Mouse (Mus musculus) spleen, adult 2 months (tissue): ENCODE measurements at regions not wholly inside any gene's neighbourhood (a gene's known extent, or its start where the extent isn't known, plus 50 kb on each side); places are given as distances from the start of the nearest gene placed in this dataset.
"Not testable (repeated sequence)": the region's sequence is repeated elsewhere in the genome, so short reads cannot be mapped to it uniquely, and the experiment has no call there.

Experiments used
- DNase-seq, 2 experiments: peaks; one replicate each; pipeline versions ENCODE4 v3.0.0 to v3.0.0-alpha.2; 2012 to 2021; ENCODE audit warnings: low spot score in 2 of 2, low read depth in 1 of 2
- H3K27ac ChIP-seq: fragments of 200-500 bp; 2 replicates; pipeline ENCODE4 v1.5.1; 2012; ENCODE audit warnings: low read length, inconsistent platforms; ENCODE audit not compliant: insufficient read depth
- H3K27me3 ChIP-seq: fragments of 200-500 bp; 2 replicates; pipeline ENCODE4 v1.6.1; 2012; ENCODE audit warnings: mild to moderate bottlenecking, moderate library complexity, low read length, inconsistent platforms; ENCODE audit not compliant: control insufficient read depth, insufficient read depth
- H3K36me3 ChIP-seq: fragments of 200-500 bp; 2 replicates; pipeline ENCODE4 v1.6.1; 2012; ENCODE audit warnings: mild to moderate bottlenecking, low read length, inconsistent platforms; ENCODE audit not compliant: control insufficient read depth, insufficient read depth
- H3K4me1 ChIP-seq: fragments of 200-500 bp; 2 replicates; pipeline ENCODE4 v1.6.1; 2011; ENCODE audit warnings: inconsistent platforms; ENCODE audit not compliant: control insufficient read depth, insufficient read depth, insufficient read length
- H3K4me3 ChIP-seq: fragments of 200-500 bp; 2 replicates; pipeline ENCODE4 v1.5.1; 2011; ENCODE audit warnings: mild to moderate bottlenecking, inconsistent platforms; ENCODE audit not compliant: insufficient read depth, insufficient read length; ENCODE audit errors: extremely low read depth
- CTCF ChIP-seq: fragments of 200-500 bp; IDR thresholded peaks from 2 replicates; pipeline ENCODE4 v1.5.1; 2011; ENCODE audit warnings: mild to moderate bottlenecking, inconsistent platforms; ENCODE audit not compliant: insufficient read depth, insufficient read length, insufficient replicate concordance; ENCODE audit errors: extremely low read depth
- POLR2A ChIP-seq: fragments of 200-500 bp; IDR thresholded peaks from 2 replicates; pipeline ENCODE4 v1.6.1; 2011; ENCODE audit warnings: low read depth, low read length, inconsistent platforms
- WGBS: fragments of 180-500 bp; shearing (Covaris S2); methylation state at CpG from one replicate; pipeline ENCODE4 v1.1.7; 2018; 5-methylcytosine and 5-hydroxymethylcytosine counted together

DNA sequence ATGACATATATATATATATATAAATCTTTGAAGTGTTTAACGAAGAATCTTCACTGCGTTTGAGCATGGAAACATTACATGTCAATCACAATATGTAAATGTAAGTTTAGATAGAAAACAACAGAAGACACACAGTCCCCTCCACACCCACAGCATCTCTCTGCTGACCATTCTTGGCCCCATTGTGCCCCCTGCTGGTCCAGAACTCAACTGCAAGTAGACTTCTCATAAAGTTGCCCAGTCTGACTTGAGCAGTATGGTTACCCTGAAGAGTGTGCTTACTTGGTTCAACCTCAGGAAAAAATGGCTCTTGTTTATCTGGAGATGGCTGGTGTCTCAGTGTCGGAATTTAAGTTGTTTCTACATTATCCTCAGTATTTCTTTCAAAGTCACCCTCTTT, 423.3 kb upstream of the Zfp386 start:
- WGBS = 68% methylated on average over 3 of the region's 3 CpGs
- DNase-seq = peak in 1 of 2 experiments; percentile 11
- Histone ChIP-seq H3K4me1 (no peaks in the 10 kb centered on the region), H3K27me3 (no peaks in the 10 kb centered on the region), H3K4me3 (no peak overlapping the region), H3K27ac (no peak overlapping the region), H3K36me3 (no peaks in the 10 kb centered on the region)
- TF ChIP-seq CTCF (no peak), POLR2A (no peak)

DNA sequence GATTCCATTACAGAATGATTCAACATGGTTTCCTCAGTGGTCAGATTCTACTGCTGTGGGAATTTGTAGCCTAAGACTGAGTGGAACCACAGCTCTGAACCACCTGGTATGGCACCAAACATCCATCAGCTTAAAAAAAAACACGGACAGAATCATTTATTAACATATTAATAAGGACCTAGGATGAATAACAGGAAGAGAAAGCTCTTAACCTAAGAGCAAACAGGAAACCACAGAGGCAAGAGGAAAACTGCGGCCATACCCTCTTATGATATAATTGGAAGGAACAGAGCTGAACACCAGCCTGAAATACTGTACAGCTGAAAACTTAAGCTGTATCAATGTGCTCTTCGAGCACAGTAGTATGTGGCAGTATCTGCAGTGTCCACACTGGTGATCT, 399.9 kb upstream of the Zfp386 start:
- no peak overlapping the region for H3K27ac ChIP-seq
- no peak for TF ChIP-seq POLR2A
- no peak for TF ChIP-seq CTCF
- no peaks in the 10 kb centered on the region for H3K27me3 ChIP-seq
- H3K4me3 ChIP-seq = no peak overlapping the region
- no peak for DNase-seq
- H3K36me3 ChIP-seq = no peaks in the 10 kb centered on the region
- peaks cover 2% of the 10 kb centered on the region; the same call in 1 of the 2 replicates for H3K4me1 ChIP-seq
- WGBS = 11% methylated on average over 3 of the region's 3 CpGs

DNA sequence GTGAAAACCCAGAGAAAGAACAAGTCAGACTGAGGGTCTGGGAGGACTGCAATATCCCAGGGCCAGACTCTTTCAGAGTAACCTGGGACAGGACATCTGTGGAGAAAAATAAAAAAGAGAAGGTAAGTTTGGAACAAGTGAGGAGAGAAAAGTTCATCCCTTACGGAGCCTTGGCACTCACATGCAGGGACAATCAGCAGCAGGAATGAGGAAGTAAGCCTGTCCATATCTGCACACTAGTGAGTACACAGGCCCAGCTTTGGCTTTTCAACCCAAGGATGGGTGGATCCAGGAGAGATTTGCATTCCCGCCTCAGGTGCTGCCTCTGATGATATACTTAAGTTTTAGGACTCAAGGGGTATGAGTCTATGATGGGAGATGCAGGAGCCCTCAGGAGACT, 399.4 kb upstream of the Zfp386 start:
- H3K27ac ChIP-seq, H3K4me3 ChIP-seq, H3K27me3 ChIP-seq, H3K36me3 ChIP-seq, DNase-seq, H3K4me1 ChIP-seq: not testable (repeated sequence)
- 52% methylated on average over 2 of the region's 2 CpGs for WGBS

DNA sequence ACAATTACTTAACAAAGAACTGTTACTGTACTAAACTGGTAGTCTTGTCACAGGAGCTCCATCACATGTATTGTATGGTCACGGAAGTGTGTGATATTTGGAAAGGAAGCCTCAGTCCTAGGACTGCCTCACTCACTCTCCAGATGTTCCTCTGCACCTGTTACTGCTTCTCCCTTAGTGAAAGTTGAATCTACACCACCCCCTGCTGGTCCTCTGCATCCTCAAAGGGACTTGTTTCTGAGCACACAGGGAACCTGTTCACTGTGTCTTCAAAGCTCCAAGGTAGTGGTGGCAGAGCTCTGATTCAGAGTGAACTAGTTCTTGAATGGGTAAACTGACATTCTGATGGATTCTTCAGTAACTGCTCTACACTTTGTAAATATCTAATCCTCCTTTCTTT, 391.7 kb upstream of the Zfp386 start:
- Histone ChIP-seq H3K4me3 (no peak overlapping the region), H3K27me3 (no peaks in the 10 kb centered on the region), H3K27ac (no peak overlapping the region), H3K4me1 (no peaks in the 10 kb centered on the region), H3K36me3 (no peaks in the 10 kb centered on the region)
- TF ChIP-seq POLR2A (no peak), CTCF (no peak)
- peak in 1 of 2 experiments; percentile 3 for DNase-seq
- WGBS = 17% methylated on average over 1 of the region's 1 CpGs

DNA sequence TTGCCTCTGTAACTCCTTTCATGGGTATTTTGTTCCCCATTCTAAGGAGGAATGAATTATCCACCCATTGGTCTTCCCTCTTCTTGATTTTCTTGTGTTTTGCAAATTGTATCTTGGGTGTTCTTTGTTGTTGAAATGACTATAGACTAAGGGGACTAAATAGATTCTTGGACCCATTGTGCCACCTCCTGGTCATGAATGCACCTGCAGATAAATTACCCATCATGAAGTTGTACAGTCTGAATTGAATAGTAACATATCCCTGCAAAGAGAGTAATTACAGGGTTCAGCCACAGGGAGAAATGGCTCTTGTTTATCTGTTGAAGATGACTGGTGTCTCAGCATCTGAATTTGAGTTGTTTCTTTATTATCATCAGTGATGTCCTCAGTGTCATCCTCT, 383.4 kb upstream of the Zfp386 start:
- H3K4me3 ChIP-seq, DNase-seq, H3K27me3 ChIP-seq, H3K36me3 ChIP-seq, H3K4me1 ChIP-seq, H3K27ac ChIP-seq: not testable (repeated sequence)

DNA sequence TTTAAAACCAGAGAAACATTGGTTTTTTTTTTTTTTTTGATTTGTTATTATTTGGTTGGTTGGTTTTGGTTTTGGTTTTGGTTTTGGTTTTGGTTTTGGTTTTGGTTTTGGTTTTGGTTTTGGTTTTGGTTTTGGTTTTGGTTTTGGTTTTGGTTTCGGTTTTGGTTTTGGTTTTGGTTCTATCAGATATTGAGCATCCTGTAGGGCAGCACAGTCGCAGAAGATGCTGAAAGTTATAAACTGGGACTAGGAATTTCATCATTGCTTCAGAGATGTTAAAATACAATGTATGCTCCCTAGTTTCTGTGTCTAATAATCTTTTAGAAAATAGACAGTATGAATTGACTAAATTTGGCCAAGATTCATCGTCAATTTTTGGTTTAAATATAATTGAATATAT, 375.8 kb upstream of the Zfp386 start:
- DNase-seq, H3K27ac ChIP-seq, H3K36me3 ChIP-seq, H3K4me3 ChIP-seq, H3K27me3 ChIP-seq, H3K4me1 ChIP-seq: not testable (repeated sequence)
- WGBS = 77% methylated on average over 3 of the region's 3 CpGs

DNA sequence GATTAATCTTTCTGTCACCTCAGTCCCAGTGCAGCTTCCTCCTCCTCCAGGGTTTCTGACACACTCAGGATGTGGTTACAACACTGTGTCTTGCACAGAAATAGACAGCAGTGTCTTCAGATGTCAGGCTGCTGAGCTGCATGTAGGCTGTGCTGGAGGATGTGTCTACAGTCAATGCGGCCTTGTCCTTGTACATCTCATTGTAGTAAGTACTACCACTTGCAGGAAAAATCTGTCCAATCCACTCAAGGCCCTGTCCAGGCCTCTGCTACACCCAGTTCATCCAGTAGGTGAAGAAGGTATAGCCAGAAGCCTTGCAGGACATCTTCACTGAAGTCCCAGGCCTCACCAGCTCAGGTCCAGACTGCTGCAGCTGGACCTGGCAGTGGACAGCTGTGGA, 355.7 kb upstream of the Zfp386 start:
- WGBS = 11% methylated on average over 1 of the region's 1 CpGs
- H3K4me1 ChIP-seq = no peaks in the 10 kb centered on the region
- no peak overlapping the region for H3K4me3 ChIP-seq
- DNase-seq = no peak
- H3K36me3 ChIP-seq = no peaks in the 10 kb centered on the region
- H3K27me3 ChIP-seq = no peaks in the 10 kb centered on the region
- H3K27ac ChIP-seq = no peak overlapping the region
- no peak for TF ChIP-seq CTCF

DNA sequence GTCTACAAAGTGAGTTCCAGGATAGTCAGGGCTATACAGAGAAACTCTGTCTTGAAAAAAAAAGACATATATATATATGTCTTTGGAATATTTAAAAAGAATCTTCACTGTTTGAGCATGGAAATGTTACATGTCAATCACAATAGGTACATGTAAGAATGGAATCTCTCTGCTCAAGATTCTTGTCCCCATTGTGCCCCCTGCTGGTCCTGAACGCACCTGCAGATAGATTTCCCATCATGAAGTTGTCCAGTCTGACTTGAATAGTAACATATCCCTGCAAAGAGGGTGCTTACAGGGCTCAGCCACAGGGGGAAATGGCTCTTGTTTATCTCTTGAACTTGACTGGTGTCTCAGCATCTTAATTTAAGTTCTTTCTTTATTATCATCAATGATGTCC, 337.7 kb upstream of the Zfp386 start:
- H3K27me3 ChIP-seq, H3K4me1 ChIP-seq, H3K27ac ChIP-seq, H3K36me3 ChIP-seq, H3K4me3 ChIP-seq, DNase-seq: not testable (repeated sequence)
- 40% methylated on average over 1 of the region's 1 CpGs for WGBS

DNA sequence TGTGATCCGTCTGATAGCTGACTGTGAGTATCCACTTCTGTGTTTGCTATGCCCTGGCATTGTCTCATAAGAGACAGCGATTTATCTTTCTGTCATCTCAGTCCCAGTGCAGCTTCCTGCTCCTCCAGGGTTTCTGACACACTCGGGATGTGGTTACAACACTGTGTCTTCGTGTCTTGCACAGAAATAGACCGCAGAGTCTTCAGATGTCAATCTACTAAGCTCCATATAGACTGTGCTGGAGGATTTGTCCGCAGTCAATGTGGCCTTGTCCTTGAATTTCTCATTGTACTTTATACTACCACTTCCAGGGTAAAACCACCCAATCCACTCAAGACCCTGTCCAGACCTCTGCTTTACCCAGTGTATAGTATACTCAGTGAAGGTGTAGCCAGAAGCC, 305.5 kb upstream of the Zfp386 start:
- H3K27me3 ChIP-seq, H3K4me3 ChIP-seq, H3K4me1 ChIP-seq, H3K27ac ChIP-seq, H3K36me3 ChIP-seq, DNase-seq: not testable (repeated sequence)
- WGBS = 21% methylated on average over 4 of the region's 6 CpGs

DNA sequence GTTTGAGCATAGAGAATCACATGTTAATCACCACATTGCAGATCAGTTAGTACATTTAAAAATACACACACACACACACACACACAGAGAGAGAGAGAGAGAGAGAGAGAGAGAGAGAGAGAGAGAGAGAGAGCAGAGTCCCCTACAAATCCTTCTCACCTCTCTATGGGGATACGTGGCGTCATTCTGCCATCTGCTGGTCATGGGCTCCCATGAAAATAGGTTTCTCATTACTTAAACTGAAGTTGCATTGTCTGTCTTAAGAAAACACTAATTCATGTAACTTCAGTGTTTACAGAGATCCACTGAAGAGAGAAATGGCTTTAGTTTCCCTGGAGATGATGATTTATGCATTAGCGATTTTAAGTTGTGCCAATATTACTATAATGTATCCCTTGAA, 297.9 kb upstream of the Zfp386 start:
- peak in 1 of 2 experiments; percentile 24 for DNase-seq
- 27% methylated on average over 3 of the region's 3 CpGs for WGBS
- not testable (repeated sequence) for H3K27ac ChIP-seq, H3K4me1 ChIP-seq, H3K27me3 ChIP-seq, H3K4me3 ChIP-seq, H3K36me3 ChIP-seq

DNA sequence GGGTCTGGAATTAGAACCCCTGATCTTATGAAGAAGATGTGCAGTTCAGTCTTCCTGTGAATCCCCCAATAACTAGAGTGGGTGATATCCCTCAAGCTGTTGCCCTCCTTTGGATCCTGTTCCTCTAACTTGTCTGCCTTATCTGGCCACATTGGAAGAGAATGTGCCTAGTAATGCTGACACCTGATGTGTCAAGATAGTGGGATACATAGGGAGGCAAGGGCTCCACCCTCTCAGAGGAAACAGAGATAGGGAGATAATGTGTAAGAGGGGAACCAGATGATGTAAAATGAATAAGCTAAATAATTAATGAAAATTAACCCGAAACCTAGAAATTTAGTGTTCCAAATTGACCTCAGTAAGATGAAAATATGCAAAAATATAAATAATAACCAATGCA, 294.4 kb upstream of the Zfp386 start:
- not testable (repeated sequence) for H3K4me1 ChIP-seq, H3K27me3 ChIP-seq, H3K27ac ChIP-seq, H3K36me3 ChIP-seq, DNase-seq, H3K4me3 ChIP-seq
- 73% methylated on average over 1 of the region's 1 CpGs for WGBS
